Mouse (Mus musculus) CD4-positive, CD25-positive, alpha-beta regulatory T cell, adult 4 months (primary cell): ENCODE measurements around the gene Vcan. TPM values are rescaled to one million over a fixed set of nuclear protein-coding genes. Genes with fewer than 3 reads are reported as not detected.

Experiments
- ATAC-seq: one replicate; pipeline ENCODE4 v1.8.0; 2017
- polyA plus RNA-seq, 2 experiments: library from polyadenylated mRNA; unstranded; fragments of 100-300 nt; shearing (Covaris generic); gene quantifications; one replicate each; pipeline ENCODE4 v1.2.1; 2017

The Vcan gene
- polyA plus RNA-seq, 2 experiments from 2014 or later, result 0.20 to 1.2 TPM

DNA sequence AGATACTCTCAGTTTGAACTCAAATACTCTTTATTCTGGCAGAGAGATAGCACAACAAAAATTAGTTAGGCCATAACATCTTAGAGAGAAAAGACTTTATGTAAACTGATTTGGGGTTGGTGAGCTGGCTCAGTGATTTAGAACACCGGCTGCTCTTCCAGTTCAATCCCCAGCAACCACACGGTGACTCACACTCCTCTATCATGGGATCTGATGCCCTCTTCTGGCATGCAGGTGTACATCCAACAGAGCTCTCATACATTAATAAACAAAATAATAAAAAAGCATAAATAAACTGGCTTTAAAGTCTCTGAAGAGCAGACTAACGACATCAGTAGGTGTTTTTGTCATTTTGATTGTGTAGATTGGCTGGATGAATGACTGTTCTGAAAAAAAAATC is 21.8 kb downstream of the Vcan start:
- ATAC-seq, result no peak

GRCm38 (mm10) chr13:89709497-89710201 is 32.7 kb downstream of the Vcan start:
- ATAC-seq, result no peak

DNA sequence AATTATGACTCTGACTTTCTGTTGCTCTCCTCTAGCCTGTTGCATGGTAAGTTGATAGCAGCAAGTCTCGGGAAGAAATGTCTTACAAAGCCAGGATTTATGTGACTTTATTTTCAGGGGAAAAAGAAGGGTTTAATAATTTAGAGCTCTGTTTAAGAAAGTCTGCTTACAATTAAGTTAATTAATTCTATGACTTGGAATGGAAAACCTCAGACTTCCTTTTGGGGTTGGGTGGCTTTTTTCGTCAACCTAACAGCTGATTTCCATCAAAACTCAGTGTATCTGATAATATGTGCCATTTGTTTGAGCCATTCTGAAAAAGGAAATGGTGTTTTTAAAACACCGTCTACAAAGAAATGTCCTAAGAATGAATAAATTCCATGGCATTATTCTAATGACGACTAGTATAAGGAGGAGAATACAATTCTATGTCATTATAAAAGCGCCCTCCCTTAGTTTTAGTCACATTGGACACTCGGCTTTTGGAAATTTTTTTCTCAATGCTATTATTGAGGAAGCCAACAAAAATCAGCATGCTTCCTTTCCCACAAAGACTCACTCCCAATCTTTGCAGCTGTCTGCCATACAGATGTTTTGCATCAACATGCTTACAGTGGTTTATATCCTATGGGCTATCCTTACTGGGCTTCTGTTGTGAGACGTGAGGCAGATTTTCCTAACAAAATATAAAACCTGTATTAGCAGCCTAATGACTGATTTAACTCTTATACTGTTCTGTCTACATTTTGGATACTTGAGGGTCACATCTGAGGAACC is 34.0 kb downstream of the Vcan start:
- no peak for ATAC-seq

DNA sequence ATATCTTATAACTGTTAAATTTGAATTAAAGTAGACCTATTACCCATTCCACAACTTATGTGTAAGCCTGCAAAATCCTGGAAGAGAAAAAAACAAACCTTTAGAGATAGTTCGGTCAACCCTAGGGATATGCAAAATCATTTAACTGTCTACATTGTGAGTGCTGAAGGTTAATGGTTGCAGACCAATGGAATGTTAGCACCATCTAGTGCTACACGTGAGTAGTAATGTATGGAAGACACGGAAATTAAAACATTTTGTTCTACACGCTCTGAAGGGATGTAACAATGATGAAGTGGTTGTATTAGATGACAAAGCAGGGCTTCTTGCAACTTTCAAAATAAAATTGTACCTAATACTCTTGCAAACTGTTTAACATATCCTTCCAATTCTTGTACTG is 39.9 kb downstream of the Vcan start:
- no peak for ATAC-seq

GRCm38 (mm10) chr13:89699998-89700555 is 42.2 kb downstream of the Vcan start:
- no peak for ATAC-seq

GRCm38 (mm10) chr13:89692597-89692996 is 49.7 kb downstream of the Vcan start:
- no peak for ATAC-seq

GRCm38 (mm10) chr13:89683490-89683889 is 58.8 kb downstream of the Vcan start:
- ATAC-seq, result no peak

DNA sequence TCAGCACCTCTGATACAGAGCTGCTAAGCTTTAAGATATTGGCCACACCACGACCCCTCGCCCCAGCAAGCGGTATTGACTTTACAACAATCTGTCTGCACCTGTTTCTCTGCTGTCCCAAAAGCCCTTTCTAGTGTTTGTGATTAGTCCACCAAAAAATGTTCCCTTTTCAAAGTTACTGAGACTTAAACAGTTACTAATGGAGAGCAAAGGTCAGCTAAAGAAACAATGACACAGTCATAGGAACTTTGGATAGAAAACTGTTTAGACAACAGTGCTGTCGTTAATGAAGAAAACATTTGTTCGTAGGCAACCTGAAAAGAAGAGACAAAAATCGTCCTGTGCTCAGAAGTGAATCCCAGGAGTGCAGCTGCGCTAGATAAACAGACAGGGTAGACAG is 60.1 kb downstream of the Vcan start:
- no peak for ATAC-seq

GRCm38 (mm10) chr13:89679756-89680155 is 62.6 kb downstream of the Vcan start:
- no peak for ATAC-seq

GRCm38 (mm10) chr13:89670505-89670904 is 71.8 kb downstream of the Vcan start:
- no peak for ATAC-seq

DNA sequence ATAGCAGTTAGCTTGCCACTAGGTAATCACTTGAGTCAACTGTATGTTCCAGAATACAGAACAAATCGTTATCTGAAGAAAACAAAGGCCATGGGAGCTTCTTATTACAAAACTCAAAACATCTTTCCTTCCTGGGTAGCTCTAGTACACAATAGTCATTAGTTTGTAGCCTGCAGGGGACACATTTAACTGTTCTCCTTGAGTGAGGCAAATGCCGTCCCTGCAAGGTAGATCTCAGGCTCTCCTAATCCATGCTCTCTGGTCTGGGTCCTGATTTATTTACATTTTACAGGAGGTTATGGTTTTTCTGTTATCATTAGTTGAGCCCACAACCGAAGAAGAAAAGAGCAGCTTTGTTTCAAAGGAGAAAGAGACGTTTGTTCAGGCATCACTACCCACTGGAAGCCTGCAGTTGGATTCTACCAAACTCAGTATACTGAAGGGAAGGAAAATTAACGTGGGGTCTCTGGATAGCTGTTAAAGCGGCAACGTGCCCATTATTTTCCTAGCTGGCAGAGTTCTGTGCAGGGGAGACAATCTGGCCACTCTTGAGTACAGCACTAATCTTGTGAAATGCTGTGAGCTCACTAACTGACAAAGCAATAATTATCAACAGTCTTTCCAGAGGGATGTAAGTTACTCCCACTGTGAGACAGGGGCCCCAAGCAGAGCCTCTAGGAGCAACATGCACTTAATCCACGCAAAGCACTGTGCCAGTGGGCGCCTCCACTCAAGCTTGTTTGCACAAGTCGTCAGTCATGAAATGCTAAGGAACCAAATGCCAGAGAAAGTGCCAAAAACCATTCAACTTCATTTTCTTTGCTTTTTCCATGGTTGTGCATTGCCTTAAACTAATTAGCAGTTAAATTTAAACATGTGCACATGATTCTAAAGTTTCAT is 73.1 kb downstream of the Vcan start:
- ATAC-seq, result no peak

GRCm38 (mm10) chr13:89668069-89668468 is 74.2 kb downstream of the Vcan start:
- ATAC-seq, result peak; percentile 80

DNA sequence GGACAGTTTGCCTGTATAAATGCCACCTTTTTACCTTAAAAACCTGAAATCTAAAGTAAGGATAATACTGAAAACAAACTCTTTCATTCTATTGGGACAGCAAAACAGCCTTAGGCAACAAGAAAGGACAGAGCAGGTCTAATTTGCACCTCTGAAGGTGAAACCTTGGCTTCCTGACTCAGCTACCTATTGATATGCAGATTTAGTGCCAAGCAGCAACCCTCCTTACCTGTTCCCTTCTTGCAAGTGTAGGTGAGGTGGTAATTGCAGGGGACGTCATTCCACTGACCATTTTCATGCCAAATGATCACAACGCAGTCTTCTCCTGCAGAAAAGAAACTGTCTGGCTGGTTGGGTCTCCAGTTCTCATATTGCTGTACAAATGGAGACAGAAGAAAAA is 80.6 kb downstream of the Vcan start:
- no peak for ATAC-seq

DNA sequence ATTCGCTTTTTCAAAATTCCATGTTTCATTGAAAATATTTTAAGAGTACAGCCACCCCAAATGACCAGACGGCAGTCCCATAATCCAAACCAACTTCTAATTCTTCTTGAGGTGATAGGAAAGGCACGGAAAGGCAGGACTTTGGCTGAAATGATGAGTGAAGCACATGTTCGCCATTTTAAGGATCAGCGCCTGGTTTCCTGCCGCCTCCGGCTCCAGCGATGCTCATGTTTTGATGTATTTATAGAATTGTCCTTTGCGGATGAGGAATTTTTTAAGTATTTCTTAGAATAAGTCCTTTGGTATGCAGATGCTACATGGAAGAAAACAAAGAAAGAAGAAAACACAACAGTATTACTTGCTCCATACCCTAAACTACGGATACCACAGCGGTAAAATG is 85.3 kb downstream of the Vcan start:
- no peak for ATAC-seq

GRCm38 (mm10) chr13:89653279-89653678 is 89.0 kb downstream of the Vcan start:
- ATAC-seq, result no peak

DNA sequence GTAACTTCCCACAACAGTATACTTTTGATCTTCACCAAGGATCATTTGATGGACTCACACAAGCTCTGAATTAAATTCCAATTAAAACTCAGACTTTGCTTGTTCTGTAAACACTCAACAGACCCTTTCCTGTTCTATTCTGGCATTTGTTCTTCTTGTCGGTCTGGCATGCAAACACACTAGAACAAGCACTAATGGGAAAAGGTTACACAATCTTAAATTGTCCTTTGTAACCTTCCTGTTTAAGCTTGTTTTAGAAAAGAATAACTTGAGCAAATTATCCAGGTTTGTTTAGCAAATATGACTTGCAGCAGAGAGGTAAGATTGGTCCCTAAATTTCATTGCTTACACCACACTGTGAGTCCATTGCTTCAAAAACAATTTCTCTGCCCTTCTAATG is 89.5 kb downstream of the Vcan start:
- no peak for ATAC-seq

DNA sequence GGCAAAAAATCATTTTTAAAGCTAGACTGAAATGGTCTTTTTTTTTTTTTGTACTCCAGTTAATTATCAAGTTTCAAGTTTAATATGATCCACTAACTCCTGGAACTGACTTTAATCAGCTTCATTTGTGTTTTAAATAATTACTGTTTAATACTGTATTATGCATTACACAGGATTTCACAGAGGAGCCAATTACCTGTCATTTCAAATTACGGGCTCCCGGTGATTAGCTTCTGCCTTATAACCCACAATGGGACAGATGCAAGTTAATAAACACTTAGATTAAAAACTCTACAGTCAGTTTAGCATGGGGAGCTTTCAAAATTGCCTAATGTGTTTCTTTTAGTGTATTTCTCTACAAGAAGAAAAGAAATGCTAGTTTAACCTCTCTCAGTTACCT is 96.7 kb downstream of the Vcan start:
- no peak for ATAC-seq

- no peak for ATAC-seq
These were observed 105.3 kb downstream of the Vcan start for GRCm38 (mm10) chr13:89637012-89637411.

DNA sequence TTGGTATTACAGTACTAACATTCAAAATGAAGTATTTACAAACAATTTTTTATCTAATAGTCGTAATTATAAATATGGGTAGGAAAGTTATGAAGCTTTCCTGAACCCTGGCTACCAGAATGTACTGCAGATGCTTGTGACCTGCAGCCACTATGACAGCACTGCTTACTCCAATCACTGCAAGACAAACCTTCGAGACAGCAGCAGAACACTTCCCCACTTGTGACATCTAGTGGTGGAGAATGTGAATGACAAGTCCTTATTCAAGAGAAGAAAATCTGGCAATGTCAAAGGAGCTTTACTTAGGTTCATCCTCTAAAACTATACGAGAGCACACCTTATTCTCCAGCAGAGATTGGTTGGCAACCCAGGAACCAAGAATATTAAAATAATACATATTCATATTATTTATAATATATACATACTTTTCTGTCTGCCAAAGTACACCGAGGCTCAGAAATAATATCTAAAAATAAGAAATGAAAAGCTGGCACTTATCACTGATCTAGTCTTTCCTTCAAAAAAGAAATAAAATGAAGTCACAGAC is 108.1 kb downstream of the Vcan start:
- peak; percentile 81 for ATAC-seq

DNA sequence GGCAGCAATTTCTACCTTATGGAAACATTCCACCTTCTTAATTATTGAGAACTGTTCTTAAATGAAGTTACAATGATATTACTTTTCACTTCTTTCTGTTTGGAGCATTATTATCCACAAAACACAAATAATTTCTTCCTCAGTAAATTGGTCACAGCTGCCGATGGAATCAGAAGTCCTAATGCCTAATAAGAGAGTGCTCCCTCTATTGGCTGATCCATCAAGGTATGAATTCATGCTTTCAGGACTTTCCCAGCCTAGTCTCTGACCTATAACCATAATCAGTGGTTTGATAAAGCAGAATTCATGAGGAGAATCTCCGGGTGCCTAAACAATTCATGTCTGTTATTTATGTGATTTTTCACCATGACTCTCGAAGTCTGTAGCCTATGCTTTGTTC is 123.2 kb downstream of the Vcan start:
- no peak for ATAC-seq

GRCm38 (mm10) chr13:89607399-89607798 is 134.9 kb downstream of the Vcan start:
- no peak for ATAC-seq
